Comparison of ENCODE assay signal across 8 mouse cellular contexts in the genomic region with DNA sequence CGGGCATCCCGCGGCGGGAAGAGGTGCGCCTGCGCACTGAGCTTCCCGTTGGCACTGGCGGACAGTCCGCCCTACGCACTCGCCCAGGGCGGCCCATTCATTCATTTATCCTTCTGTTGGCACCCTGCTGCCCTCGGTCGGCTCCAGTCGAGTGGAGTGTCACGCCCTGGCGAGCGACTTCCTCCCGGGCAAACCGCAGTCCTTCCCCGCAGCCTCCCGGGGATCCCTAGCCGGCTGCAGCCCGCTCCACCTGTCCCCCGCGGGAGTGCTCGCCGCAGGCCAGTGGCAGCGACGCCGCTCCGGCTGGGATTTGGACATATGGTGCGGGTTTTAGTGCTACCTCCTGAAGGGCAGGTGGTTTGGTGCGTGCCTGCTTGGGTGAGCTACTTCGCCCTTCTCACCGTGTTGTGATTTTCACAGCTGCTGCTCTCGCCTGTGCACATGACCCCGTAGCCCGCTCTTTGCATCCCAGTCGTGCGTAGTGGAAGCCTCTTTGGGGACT. TPM values are rescaled to one million over a fixed set of nuclear protein-coding genes. Genes with fewer than 3 reads are reported as not detected.
DNase-seq lines count a peak whose midpoint lies in the region; ATAC-seq and TF ChIP-seq lines count a peak whose summit lies in the region.

No protein-coding gene starts in this region.

- ATAC-seq in intestine, embryonic 14.5 days (replicated peaks; ENCODE audit: low FRiP score, low TSS enrichment, low read depth) = peak; percentile 85
- peak; percentile 69 for ATAC-seq in monocyte, adult 5-6 weeks (replicated peaks; ENCODE audit: insufficient number of reproducible peaks, low FRiP score, low TSS enrichment, poor library complexity, severe bottlenecking)

- TF ChIP-seq POLR2A in liver, adult 2 months (IDR thresholded peaks at IDR 0.05; ENCODE audit: extremely low read depth, insufficient read depth, low read length) = no peak

- H3K36me3 ChIP-seq in liver, adult 2 months (ENCODE audit: control insufficient read depth, insufficient read depth, low read length) = no peaks in the 10 kb centered on the region
- H3K36me3 ChIP-seq in embryonic facial prominence, embryonic 10.5 days (replicated peaks) = peaks cover 30% of the 10 kb centered on the region
- peaks cover 26% of the 10 kb centered on the region for H3K36me3 ChIP-seq in intestine, embryonic 14.5 days (ENCODE audit: control insufficient read depth, insufficient read depth, low read length)

- WGBS in liver, adult 2 months = 1% methylated on average over 41 of the region's 41 CpGs
- under 1% methylated on average over 41 of the region's 41 CpGs for WGBS in embryonic facial prominence, embryonic 10.5 days
- under 1% methylated on average over 41 of the region's 41 CpGs for WGBS in intestine, embryonic 14.5 days

- H3K79me2 ChIP-seq in liver, adult 2 months (ENCODE audit: control insufficient read depth, insufficient read depth, low read length) = no peaks in the 10 kb centered on the region

- H3K27me3 ChIP-seq in liver, adult 2 months (ENCODE audit: control insufficient read depth, insufficient read depth, low read length) = no peaks in the 10 kb centered on the region
- H3K27me3 ChIP-seq in embryonic facial prominence, embryonic 10.5 days (replicated peaks; ENCODE audit: low read depth, poor library complexity, severe bottlenecking) = no peaks in the 10 kb centered on the region
- H3K27me3 ChIP-seq in intestine, embryonic 14.5 days (replicated peaks; ENCODE audit: control insufficient read depth, insufficient read depth, low read length) = no peaks in the 10 kb centered on the region

- H3K27ac ChIP-seq in liver, adult 2 months (replicated peaks; ENCODE audit: insufficient read depth, low read depth, low read length) = no peak overlapping the region
- peak overlapping the region; percentile 96 for H3K27ac ChIP-seq in embryonic facial prominence, embryonic 10.5 days (replicated peaks)
- peak overlapping the region; percentile 72 for H3K27ac ChIP-seq in intestine, embryonic 14.5 days (ENCODE audit: low read depth)

- H3K9ac ChIP-seq in liver, adult 2 months (ENCODE audit: low read depth, low read length) = peak overlapping the region; percentile 24
- peak overlapping the region; percentile 63 for H3K9ac ChIP-seq in intestine, embryonic 14.5 days (ENCODE audit: low read length)

- no peak for TF ChIP-seq CTCF in liver, adult 2 months (IDR thresholded peaks at IDR 0.05; ENCODE audit: low read depth, low read length)

- peak overlapping the region; percentile 69 for H3K4me2 ChIP-seq in intestine, embryonic 14.5 days (ENCODE audit: low read length)

- peak; percentile 46 for DNase-seq in liver, adult 2 months (ENCODE audit: extremely low read depth, low read depth, low spot score)
- DNase-seq in liver = no peak
- no peak for DNase-seq in embryonic facial prominence, embryonic 10.5 days (ENCODE audit: low spot score)
- no peak for DNase-seq in intestine, embryonic 14.5 days (ENCODE audit: low spot score)
- DNase-seq in right cerebral cortex, postnatal 25 days = no peak
- DNase-seq in testis, postnatal 10 days (ENCODE audit: low spot score) = no peak
- no peak for DNase-seq in spleen, postnatal 4 days (ENCODE audit: low spot score in 2 of 2)

- 0 out of 2 replicates have a peak, but pooled peaks cover 3% of the 10 kb centered on the region for H3K4me1 ChIP-seq in liver, adult 2 months (ENCODE audit: control insufficient read depth, insufficient read depth, low read length)
- H3K4me1 ChIP-seq in embryonic facial prominence, embryonic 10.5 days = peaks cover 20% of the 10 kb centered on the region
- peaks cover 18% of the 10 kb centered on the region for H3K4me1 ChIP-seq in intestine, embryonic 14.5 days (replicated peaks; ENCODE audit: control insufficient read depth, insufficient read depth, low read length)

- H3K4me3 ChIP-seq in liver, adult 2 months (ENCODE audit: insufficient read depth, low read depth, low read length) = peak overlapping the region; percentile 71
- H3K4me3 ChIP-seq in embryonic facial prominence, embryonic 10.5 days = peak overlapping the region; percentile 96
- H3K4me3 ChIP-seq in intestine, embryonic 14.5 days (ENCODE audit: low read depth, low read length) = peak overlapping the region; percentile 81

- H3K9me3 ChIP-seq in embryonic facial prominence, embryonic 10.5 days = no peaks in the 10 kb centered on the region
- H3K9me3 ChIP-seq in intestine, embryonic 14.5 days (ENCODE audit: control insufficient read depth, low read length) = peaks cover 3% of the 10 kb centered on the region; the same call in 1 of the 2 replicates

RNA-seq across cellular contexts. Expression of a gene that starts 0.4 kb away (rescaled TPM):
- total RNA-seq in liver, adult 2 months (2014; rRNA removed) = 0.28 and 0.47 TPM in 2 replicates
- 0.07 and 0.26 TPM in 2 replicates for polyA plus RNA-seq in liver, adult 2 months (2012; rRNA removed)
- polyA plus RNA-seq in embryonic facial prominence, embryonic 10.5 days (2016; fragmentation: Nextera tagmentation; extraction: Ambion mirVana) = 63.7 and 65.3 TPM in 2 replicates
- polyA plus RNA-seq in intestine, embryonic 14.5 days (2014; fragmentation: Nextera tagmentation; extraction: Ambion mirVana) = 49.8 and 59.8 TPM in 2 replicates
- total RNA-seq in monocyte, adult 5-6 weeks (2017) = 7.6 to 11.7 TPM (median 8.1 TPM) in 3 replicates

RNA-seq across cellular contexts. Expression of a gene that starts 38.4 kb away (rescaled TPM):
- total RNA-seq in liver, adult 2 months (2014; rRNA removed) = not detected in 2 replicates
- not detected in 2 replicates for polyA plus RNA-seq in liver, adult 2 months (2012; rRNA removed)
- 3.0 TPM in 2 replicates for polyA plus RNA-seq in embryonic facial prominence, embryonic 10.5 days (2016; fragmentation: Nextera tagmentation; extraction: Ambion mirVana)
- polyA plus RNA-seq in intestine, embryonic 14.5 days (2014; fragmentation: Nextera tagmentation; extraction: Ambion mirVana) = 1.4 and 1.5 TPM in 2 replicates
- 0.19 TPM in 1 of 3 replicates, not detected in the others for total RNA-seq in monocyte, adult 5-6 weeks (2017)

Comparison
In these comparisons a context has a peak if more than half of its experiments do, and no peak if none do; other contexts are left out.
1. RNA of a gene that starts 0.4 kb away (polyA plus RNA-seq): 63.7 to 65.3 TPM in embryonic facial prominence, embryonic 10.5 days and 49.8 to 59.8 TPM in intestine, embryonic 14.5 days; 0.07 to 0.26 TPM in liver, adult 2 months; every median in the first group is over 10 times any median in the second.
2. Peak in every context shown above with its lines, with median percentiles within 50 percentile points of each other: H3K4me3 ChIP-seq.